18 mouse cellular contexts compared by ENCODE assay signal in the genomic region with DNA sequence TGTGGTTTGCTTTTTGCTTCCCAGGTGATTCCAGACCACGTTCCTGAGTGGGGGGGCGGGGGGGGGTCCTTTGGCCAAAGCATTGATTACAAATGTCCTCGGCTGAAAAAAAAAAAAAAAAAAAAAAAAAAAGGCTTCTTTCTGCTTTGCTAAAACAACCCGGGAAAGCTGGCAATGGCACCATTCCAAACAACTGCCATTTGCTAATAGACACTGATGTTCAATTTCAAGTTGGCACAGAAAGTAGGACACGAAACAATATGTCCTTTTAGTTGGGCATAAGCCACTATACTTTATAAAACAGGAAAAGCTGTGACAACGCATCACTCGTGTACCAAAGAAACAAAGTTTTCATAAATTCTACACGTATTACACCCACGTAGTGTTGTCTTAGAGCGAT. TPM values are rescaled to one million over a fixed set of nuclear protein-coding genes. Genes with fewer than 3 reads are reported as not detected.
DNase-seq lines count a peak whose midpoint lies in the region; ATAC-seq lines count a peak whose summit lies in the region.
"Had no signal": no experiment of that assay in that cellular context is flagged by ENCODE, and none has a peak within 500 bp of the region (broad histone marks: within the 10 kb centered on the region; RNA-seq: fewer than 3 reads in every experiment).

No protein-coding gene starts in this region.

- peak; percentile 23 for DNase-seq in midbrain, embryonic 14.5 days
- DNase-seq in layer of hippocampus, postnatal 10 days (ENCODE audit: low spot score in 2 of 2), result peak; percentile 29 to 39
- DNase-seq in gastrocnemius, adult 8-10 months (ENCODE audit: low spot score in 2 of 2), result no peak
- DNase-seq: adrenal gland, postnatal 14 days; B cell, adult 2 months; cerebellum, adult 2 months; gastrocnemius, postnatal 14 days; kidney, adult 2 months; kidney, postnatal 14 days; liver; liver, postnatal 0 days; lung, postnatal 14 days; thymus, adult 18-20 months had no signal

- H3K27me3 ChIP-seq in forebrain, embryonic 15.5 days, result no peaks in the 10 kb centered on the region
- no peaks in the 10 kb centered on the region for H3K27me3 ChIP-seq in forebrain, embryonic 12.5 days
- no peaks in the 10 kb centered on the region for H3K27me3 ChIP-seq in midbrain, embryonic 14.5 days (ENCODE audit: control insufficient read depth, insufficient read depth, low read length)
- no peaks in the 10 kb centered on the region for H3K27me3 ChIP-seq in midbrain, embryonic 15.5 days (replicated peaks)
- H3K27me3 ChIP-seq in forebrain, embryonic 16.5 days (replicated peaks; ENCODE audit: control insufficient read depth, insufficient read depth, low read length), result no peaks in the 10 kb centered on the region

- no peaks in the 10 kb centered on the region for H3K36me3 ChIP-seq in forebrain, embryonic 15.5 days
- no peaks in the 10 kb centered on the region for H3K36me3 ChIP-seq in forebrain, embryonic 12.5 days (replicated peaks)
- no peaks in the 10 kb centered on the region for H3K36me3 ChIP-seq in midbrain, embryonic 14.5 days (ENCODE audit: control insufficient read depth, insufficient read depth, low read length)
- no peaks in the 10 kb centered on the region for H3K36me3 ChIP-seq in midbrain, embryonic 15.5 days (replicated peaks)
- H3K36me3 ChIP-seq in forebrain, embryonic 16.5 days (ENCODE audit: control insufficient read depth, insufficient read depth), result no peaks in the 10 kb centered on the region

- 31% methylated on average over 10 of the region's 10 CpGs for WGBS in forebrain, embryonic 15.5 days
- WGBS in forebrain, embryonic 12.5 days, result 84% methylated on average over 10 of the region's 10 CpGs
- 86% methylated on average over 10 of the region's 10 CpGs for WGBS in midbrain, embryonic 14.5 days
- WGBS in midbrain, embryonic 15.5 days, result 72% methylated on average over 10 of the region's 10 CpGs
- 28% methylated on average over 10 of the region's 10 CpGs for WGBS in forebrain, embryonic 16.5 days

- H3K27ac ChIP-seq in forebrain, embryonic 15.5 days (replicated peaks), result no peak overlapping the region
- H3K27ac ChIP-seq in forebrain, embryonic 12.5 days, result no peak overlapping the region
- H3K27ac ChIP-seq in midbrain, embryonic 14.5 days (replicated peaks; ENCODE audit: low read depth, low read length), result no peak overlapping the region
- no peak overlapping the region for H3K27ac ChIP-seq in midbrain, embryonic 15.5 days
- H3K27ac ChIP-seq in forebrain, embryonic 16.5 days (ENCODE audit: low read length), result no peak overlapping the region

- H3K9me3 ChIP-seq in forebrain, embryonic 15.5 days, result no peaks in the 10 kb centered on the region
- no peaks in the 10 kb centered on the region for H3K9me3 ChIP-seq in forebrain, embryonic 12.5 days
- H3K9me3 ChIP-seq in midbrain, embryonic 14.5 days (ENCODE audit: control insufficient read depth, low read length), result no peaks in the 10 kb centered on the region
- H3K9me3 ChIP-seq in midbrain, embryonic 15.5 days, result no peaks in the 10 kb centered on the region
- H3K9me3 ChIP-seq in forebrain, embryonic 16.5 days (ENCODE audit: control insufficient read depth, low read length), result no peaks in the 10 kb centered on the region

- H3K4me2 ChIP-seq in forebrain, embryonic 15.5 days (replicated peaks), result peak overlapping the region; percentile 26
- H3K4me2 ChIP-seq in forebrain, embryonic 12.5 days, result no peak overlapping the region
- no peak overlapping the region for H3K4me2 ChIP-seq in midbrain, embryonic 14.5 days (ENCODE audit: low read length)
- no peak overlapping the region for H3K4me2 ChIP-seq in midbrain, embryonic 15.5 days
- H3K4me2 ChIP-seq in forebrain, embryonic 16.5 days (ENCODE audit: low read length), result peak overlapping the region; percentile 38

- 0 out of 2 replicates have a peak, but pooled peaks have one; percentile 8 for ATAC-seq in forebrain, embryonic 15.5 days (replicated peaks)
- ATAC-seq in forebrain, embryonic 12.5 days (ENCODE audit: low FRiP score), result no peak
- ATAC-seq in midbrain, embryonic 14.5 days (ENCODE audit: low FRiP score, low TSS enrichment), result no peak
- ATAC-seq in midbrain, embryonic 15.5 days (replicated peaks), result no peak
- ATAC-seq in forebrain, embryonic 16.5 days, result peak; percentile 45
- ATAC-seq: activated CD4-positive, CD25-positive, alpha-beta regulatory T cell, adult 4 months; liver, postnatal 0 days had no signal

- H3K4me1 ChIP-seq in forebrain, embryonic 15.5 days, result peaks cover 29% of the 10 kb centered on the region
- H3K4me1 ChIP-seq in forebrain, embryonic 12.5 days, result no peaks in the 10 kb centered on the region
- no peaks in the 10 kb centered on the region for H3K4me1 ChIP-seq in midbrain, embryonic 14.5 days (ENCODE audit: control insufficient read depth, insufficient read depth, low read length)
- H3K4me1 ChIP-seq in midbrain, embryonic 15.5 days, result peaks cover 7% of the 10 kb centered on the region
- peaks cover 12% of the 10 kb centered on the region; the same call in 1 of the 2 replicates for H3K4me1 ChIP-seq in forebrain, embryonic 16.5 days (replicated peaks; ENCODE audit: control insufficient read depth, insufficient read depth, low read length)

- H3K4me3 ChIP-seq in forebrain, embryonic 15.5 days, result no peak overlapping the region
- no peak overlapping the region for H3K4me3 ChIP-seq in forebrain, embryonic 12.5 days (replicated peaks)
- H3K4me3 ChIP-seq in midbrain, embryonic 14.5 days (replicated peaks; ENCODE audit: low read depth, low read length), result no peak overlapping the region
- no peak overlapping the region for H3K4me3 ChIP-seq in midbrain, embryonic 15.5 days
- H3K4me3 ChIP-seq in forebrain, embryonic 16.5 days (replicated peaks; ENCODE audit: low read length), result no peak overlapping the region

- H3K9ac ChIP-seq in forebrain, embryonic 15.5 days (replicated peaks), result no peak overlapping the region
- H3K9ac ChIP-seq in forebrain, embryonic 12.5 days, result no peak overlapping the region
- no peak overlapping the region for H3K9ac ChIP-seq in midbrain, embryonic 14.5 days (replicated peaks; ENCODE audit: low read length)
- H3K9ac ChIP-seq in midbrain, embryonic 15.5 days, result no peak overlapping the region
- no peak overlapping the region for H3K9ac ChIP-seq in forebrain, embryonic 16.5 days (replicated peaks; ENCODE audit: low read depth, low read length)
- H3K9ac ChIP-seq: liver, postnatal 0 days had no signal

RNA-seq across cellular contexts. Expression of a gene that starts 36.6 kb away (rescaled TPM):
- 6.1 and 6.4 TPM in 2 replicates for polyA plus RNA-seq in forebrain, embryonic 15.5 days (2015; fragmentation: Nextera tagmentation; extraction: Ambion mirVana)
- 25.0 and 26.0 TPM in 2 replicates for polyA plus RNA-seq in forebrain, embryonic 12.5 days (2016; fragmentation: Nextera tagmentation; extraction: Ambion mirVana)
- 13.9 and 23.3 TPM in 2 replicates for polyA plus RNA-seq in midbrain, embryonic 14.5 days (2014; fragmentation: Nextera tagmentation; extraction: Ambion mirVana)
- 9.9 and 11.0 TPM in 2 replicates for polyA plus RNA-seq in midbrain, embryonic 15.5 days (2015; fragmentation: Nextera tagmentation; extraction: Ambion mirVana)
- 5.6 and 6.1 TPM in 2 replicates for polyA plus RNA-seq in forebrain, embryonic 16.5 days (2015; fragmentation: Nextera tagmentation; extraction: Ambion mirVana)
- total RNA-seq in layer of hippocampus, postnatal 10 days (2021), result 1 to 10 TPM; 6.0 to 9.6 TPM
- total RNA-seq in gastrocnemius, adult 8-10 months (2022), result under 1 TPM in 1 of 4 experiments, not detected in 3; 0.09 TPM
- polyA plus RNA-seq: activated CD4-positive, CD25-positive, alpha-beta regulatory T cell, adult 4 months had no signal

Comparison
In these comparisons a context has a peak if more than half of its experiments do, and no peak if none do; other contexts are left out.
1. ATAC-seq: peak in forebrain, embryonic 15.5 days (single experiment) and forebrain, embryonic 16.5 days (single experiment); none in forebrain, embryonic 12.5 days (single experiment), midbrain, embryonic 14.5 days (single experiment) and midbrain, embryonic 15.5 days (single experiment).
2. H3K4me2 ChIP-seq: peak in forebrain, embryonic 15.5 days (single experiment) and forebrain, embryonic 16.5 days (single experiment); none in forebrain, embryonic 12.5 days (single experiment), midbrain, embryonic 14.5 days (single experiment) and midbrain, embryonic 15.5 days (single experiment).
3. DNase-seq: peak in midbrain, embryonic 14.5 days (single experiment) and layer of hippocampus, postnatal 10 days (2 of 2); none in gastrocnemius, adult 8-10 months (0 of 2).